Mouse (Mus musculus) spleen, adult 2 months (tissue): ENCODE results near the gene Slco2a1.

ENCODE experiments used
- CTCF ChIP-seq: fragments of 200-500 bp; IDR thresholded peaks from 2 replicates; pipeline ENCODE4 v1.5.1; 2011; ENCODE audit warnings: mild to moderate bottlenecking, inconsistent platforms; ENCODE audit not compliant: insufficient read depth, insufficient read length, insufficient replicate concordance; ENCODE audit errors: extremely low read depth
- POLR2A ChIP-seq: fragments of 200-500 bp; IDR thresholded peaks from 2 replicates; pipeline ENCODE4 v1.6.1; 2011; ENCODE audit warnings: low read depth, low read length, inconsistent platforms

GRCm38 (mm10) chr9:102993764-102994163 is 5.3 kb downstream of the Slco2a1 start:
- no peak for TF ChIP-seq CTCF
- TF ChIP-seq POLR2A = no peak
